Mouse (Mus musculus): ENCODE measurements at regions not wholly inside any gene's neighbourhood (a gene's known extent, or its start where the extent isn't known, plus 50 kb on each side); places are given as distances from the start of the nearest gene placed in this dataset.

DNA sequence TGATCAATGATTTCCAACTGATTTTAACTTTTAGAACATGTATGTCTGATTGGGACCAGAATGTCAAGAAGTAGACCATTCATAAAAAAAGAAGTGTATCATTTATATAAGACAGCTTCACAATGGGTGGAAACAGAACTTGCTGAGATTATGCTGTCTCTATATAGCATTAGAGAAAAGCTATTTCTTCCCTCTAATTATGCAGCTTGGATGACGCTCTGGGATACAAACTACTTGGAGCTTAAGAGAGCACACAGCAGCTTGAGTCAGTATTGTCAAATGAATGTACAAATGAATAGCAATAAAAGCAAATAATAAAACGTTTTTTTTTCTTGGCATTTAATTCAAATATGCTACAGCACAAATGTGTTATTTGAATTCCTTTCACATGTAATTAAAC lies 428.7 kb downstream of the Hace1 start:
- ATAC-seq = no peak
- H3K9ac ChIP-seq = no peak overlapping the region
- H3K4me1 ChIP-seq = no peaks in the 10 kb centered on the region
- no peaks in the 10 kb centered on the region for H3K36me3 ChIP-seq (ENCODE audit: poor library complexity, severe bottlenecking)
- H3K4me2 ChIP-seq = no peak overlapping the region
- no peak overlapping the region for H3K4me3 ChIP-seq
- no peak overlapping the region for H3K27ac ChIP-seq
- no peaks in the 10 kb centered on the region for H3K9me3 ChIP-seq (replicated peaks)
- WGBS = 37% methylated on average over 2 of the region's 2 CpGs
- H3K27me3 ChIP-seq = no peaks in the 10 kb centered on the region

DNA sequence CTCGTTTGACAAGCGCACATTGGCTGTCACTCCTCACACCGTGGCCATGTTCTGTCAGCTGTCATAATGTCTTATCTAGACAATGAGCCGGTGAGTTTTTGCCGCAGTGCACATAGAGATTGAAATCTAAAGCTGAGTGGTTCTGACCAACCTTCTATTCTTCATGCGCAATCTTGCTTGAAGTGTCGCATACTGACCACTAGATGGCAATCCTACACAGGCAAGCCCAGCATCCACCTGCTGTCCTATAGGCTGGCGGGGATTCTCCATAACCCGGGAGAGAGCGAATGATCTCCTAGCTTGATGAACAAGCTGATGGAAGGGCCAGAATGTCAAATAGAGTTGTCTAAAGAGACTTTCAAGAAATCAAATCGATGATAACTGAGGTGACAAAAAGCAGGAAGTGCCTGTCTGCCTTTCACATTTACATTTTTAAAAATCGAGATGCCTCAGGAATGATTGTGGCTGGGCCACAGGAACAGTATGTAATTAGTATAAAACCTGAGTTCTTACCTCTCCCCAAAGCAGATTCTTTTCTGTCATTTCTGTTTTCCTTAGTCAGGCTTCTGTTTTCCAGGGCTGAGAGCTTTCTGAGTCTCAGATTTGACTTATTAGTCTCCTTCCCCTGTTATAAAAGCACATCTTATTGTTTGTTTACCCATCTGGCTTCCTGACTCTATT lies 434.4 kb downstream of the Hace1 start:
- H3K9ac ChIP-seq = no peak overlapping the region
- peak; percentile 90 for ATAC-seq
- no peak overlapping the region for H3K27ac ChIP-seq
- no peak overlapping the region for H3K4me2 ChIP-seq
- H3K36me3 ChIP-seq (ENCODE audit: poor library complexity, severe bottlenecking) = no peaks in the 10 kb centered on the region
- peaks cover 14% of the 10 kb centered on the region for H3K4me1 ChIP-seq
- H3K4me3 ChIP-seq = no peak overlapping the region
- WGBS = 25% methylated on average over 12 of the region's 12 CpGs
- no peaks in the 10 kb centered on the region for H3K27me3 ChIP-seq
- H3K9me3 ChIP-seq (replicated peaks) = no peaks in the 10 kb centered on the region

DNA sequence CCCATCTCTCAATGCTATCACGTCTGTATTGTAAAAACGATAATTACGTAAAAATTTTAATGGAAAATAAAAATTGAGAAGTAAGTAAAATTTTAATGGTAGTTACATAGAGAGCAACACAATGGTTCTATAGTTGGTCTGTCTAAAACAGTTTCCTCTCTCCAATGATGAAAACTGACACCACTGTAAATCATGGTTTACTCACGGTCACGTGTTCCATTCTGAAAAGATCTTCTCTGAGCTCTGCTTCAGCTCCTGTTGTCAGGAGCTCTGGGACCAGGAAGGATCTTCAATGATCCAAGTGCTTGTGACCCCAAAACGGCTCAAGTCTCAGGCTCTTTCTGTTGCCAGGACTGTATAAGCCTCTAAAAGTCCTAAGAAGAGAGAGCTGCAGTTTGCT lies 435.0 kb downstream of the Hace1 start:
- ATAC-seq = no peak
- H3K4me3 ChIP-seq = no peak overlapping the region
- H3K4me1 ChIP-seq = peaks cover 14% of the 10 kb centered on the region
- no peak overlapping the region for H3K4me2 ChIP-seq
- no peaks in the 10 kb centered on the region for H3K9me3 ChIP-seq (replicated peaks)
- no peak overlapping the region for H3K27ac ChIP-seq
- H3K9ac ChIP-seq = no peak overlapping the region
- 76% methylated on average over 6 of the region's 6 CpGs for WGBS
- H3K27me3 ChIP-seq = no peaks in the 10 kb centered on the region
- no peaks in the 10 kb centered on the region for H3K36me3 ChIP-seq (ENCODE audit: poor library complexity, severe bottlenecking)

DNA sequence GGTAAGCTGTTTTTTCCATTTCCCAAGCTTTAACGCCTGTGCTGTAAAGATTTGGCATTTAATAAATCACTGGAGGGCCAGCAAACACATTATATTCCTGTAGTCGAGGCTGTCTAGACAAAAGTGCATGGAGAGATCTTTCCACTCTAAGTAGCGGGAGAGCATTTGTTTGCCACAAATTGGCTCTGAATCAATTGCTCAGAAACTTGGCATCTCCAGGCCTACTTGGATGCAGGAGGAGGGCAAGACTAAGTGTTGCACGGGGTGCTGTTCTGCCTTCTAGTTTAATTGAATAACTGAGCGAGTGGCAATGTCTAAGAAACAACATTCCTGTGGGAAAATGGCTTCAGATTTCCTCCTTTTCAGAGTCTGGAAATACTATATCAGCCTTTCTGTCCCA lies 438.7 kb downstream of the Hace1 start:
- Histone ChIP-seq H3K4me1 (peaks cover 14% of the 10 kb centered on the region), H3K36me3 (ENCODE audit: poor library complexity, severe bottlenecking) (no peaks in the 10 kb centered on the region), H3K27ac (peak overlapping the region; percentile 1; the same call in 1 of the 2 replicates), H3K27me3 (no peaks in the 10 kb centered on the region), H3K4me3 (no peak overlapping the region), H3K9me3 (replicated peaks) (no peaks in the 10 kb centered on the region), H3K9ac (no peak overlapping the region), H3K4me2 (no peak overlapping the region)
- 37% methylated on average over 5 of the region's 5 CpGs for WGBS
- ATAC-seq = peak; percentile 76; the same call in 1 of the 2 replicates

DNA sequence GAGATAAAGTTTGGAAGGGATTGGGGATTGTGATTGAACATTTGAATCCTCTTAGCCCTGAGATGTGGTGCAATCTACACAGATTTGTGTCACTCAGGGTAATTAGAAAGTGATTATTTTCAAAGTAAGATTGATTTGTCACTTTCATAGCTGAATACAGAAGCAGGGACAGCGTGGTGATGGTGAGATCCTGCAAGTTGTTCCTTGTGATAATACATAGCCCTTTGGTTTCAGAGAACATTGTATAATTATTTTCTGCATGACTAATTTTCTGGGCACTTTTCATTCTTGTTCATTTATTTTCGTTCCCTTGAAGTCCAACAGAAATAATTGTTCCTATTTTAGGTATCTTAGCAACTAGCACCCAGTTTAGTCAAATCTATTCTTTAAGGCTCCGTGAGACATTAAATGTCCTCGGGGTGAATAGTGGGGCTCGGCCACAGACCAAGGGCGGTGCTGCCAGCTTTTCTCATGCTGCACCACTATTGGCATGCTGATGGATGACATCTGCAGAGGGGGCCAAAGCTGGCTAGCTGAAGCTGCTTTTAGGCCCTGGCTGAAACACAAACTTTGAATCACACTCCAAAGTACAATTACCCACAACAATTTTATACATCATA lies 468.0 kb downstream of the Hace1 start:
- Histone ChIP-seq H3K4me2 (no peak overlapping the region), H3K4me1 (peaks cover 31% of the 10 kb centered on the region), H3K4me3 (no peak overlapping the region), H3K9ac (no peak overlapping the region), H3K27ac (peak overlapping the region; percentile 54; the same call in 1 of the 2 replicates), H3K36me3 (ENCODE audit: poor library complexity, severe bottlenecking) (no peaks in the 10 kb centered on the region), H3K9me3 (replicated peaks) (no peaks in the 10 kb centered on the region), H3K27me3 (no peaks in the 10 kb centered on the region)
- WGBS = 9% methylated on average over 6 of the region's 6 CpGs
- peak; percentile 91 for ATAC-seq

DNA sequence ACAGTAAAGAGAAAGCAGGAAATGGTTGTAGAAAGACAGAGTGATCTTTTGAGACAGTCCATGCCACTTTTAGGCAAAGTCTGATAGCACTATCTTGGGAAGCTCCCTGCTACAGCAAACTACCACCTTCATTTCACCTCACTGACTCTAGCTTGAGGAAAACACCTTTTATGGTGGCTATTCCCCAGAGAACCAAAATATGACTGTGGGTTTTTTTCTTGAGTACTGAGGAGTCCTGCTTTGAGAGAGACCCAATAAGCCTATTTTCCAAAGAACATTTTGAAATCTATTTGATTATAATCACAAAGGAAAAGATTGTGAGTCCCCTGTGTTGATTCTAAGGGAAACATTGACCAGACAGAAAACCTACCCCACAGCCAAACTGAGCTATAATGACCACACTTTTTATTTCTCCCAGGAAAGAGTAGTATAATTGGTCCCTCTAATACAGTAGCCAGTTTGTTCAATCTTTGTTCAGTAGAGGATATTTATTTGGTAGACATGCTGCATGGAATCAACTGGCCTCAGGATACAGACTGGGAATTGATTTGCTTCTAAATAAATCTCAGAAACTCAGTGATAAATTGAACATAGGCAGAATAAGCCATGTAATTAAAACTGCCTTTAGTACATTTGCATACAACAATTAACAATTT lies 468.6 kb downstream of the Hace1 start:
- no peak overlapping the region for H3K4me2 ChIP-seq
- no peaks in the 10 kb centered on the region for H3K9me3 ChIP-seq (replicated peaks)
- peak overlapping the region; percentile 54 for H3K27ac ChIP-seq
- H3K9ac ChIP-seq = no peak overlapping the region
- no peaks in the 10 kb centered on the region for H3K27me3 ChIP-seq
- no peak overlapping the region for H3K4me3 ChIP-seq
- peak; percentile 67; the same call in 1 of the 2 replicates for ATAC-seq
- H3K4me1 ChIP-seq = peaks cover 31% of the 10 kb centered on the region
- no peaks in the 10 kb centered on the region for H3K36me3 ChIP-seq (ENCODE audit: poor library complexity, severe bottlenecking)

DNA sequence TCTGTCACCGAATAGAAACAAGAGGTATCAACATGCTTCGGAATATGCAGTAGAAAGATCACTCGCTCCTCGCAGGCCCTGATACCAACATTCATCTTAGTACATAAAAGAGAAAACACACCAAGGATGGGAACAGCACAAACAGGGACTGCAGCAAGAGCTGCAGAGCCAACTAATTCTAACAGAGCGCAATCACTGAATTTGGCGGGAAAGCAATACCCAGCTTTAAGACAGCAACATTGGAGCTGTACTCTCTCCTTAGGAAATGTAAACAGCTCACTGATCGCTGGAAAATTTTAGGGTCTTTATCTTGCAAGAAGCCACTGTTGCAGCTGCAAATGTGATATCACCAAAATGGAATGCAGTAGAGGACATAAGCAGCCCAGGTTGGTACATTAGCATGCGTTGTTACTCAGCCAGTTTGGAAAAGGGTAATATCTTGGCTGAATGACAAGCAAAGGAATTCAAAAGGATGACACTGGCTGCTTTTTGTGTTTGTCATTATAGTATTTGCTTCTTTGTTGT lies 469.3 kb downstream of the Hace1 start:
- 62% methylated on average over 8 of the region's 8 CpGs for WGBS
- peak overlapping the region; percentile 49 for H3K27ac ChIP-seq
- peaks cover 31% of the 10 kb centered on the region for H3K4me1 ChIP-seq
- no peak overlapping the region for H3K4me2 ChIP-seq
- peak; percentile 60 for ATAC-seq
- no peaks in the 10 kb centered on the region for H3K9me3 ChIP-seq (replicated peaks)
- H3K9ac ChIP-seq = no peak overlapping the region
- no peaks in the 10 kb centered on the region for H3K27me3 ChIP-seq
- no peak overlapping the region for H3K4me3 ChIP-seq
- no peaks in the 10 kb centered on the region for H3K36me3 ChIP-seq (ENCODE audit: poor library complexity, severe bottlenecking)

DNA sequence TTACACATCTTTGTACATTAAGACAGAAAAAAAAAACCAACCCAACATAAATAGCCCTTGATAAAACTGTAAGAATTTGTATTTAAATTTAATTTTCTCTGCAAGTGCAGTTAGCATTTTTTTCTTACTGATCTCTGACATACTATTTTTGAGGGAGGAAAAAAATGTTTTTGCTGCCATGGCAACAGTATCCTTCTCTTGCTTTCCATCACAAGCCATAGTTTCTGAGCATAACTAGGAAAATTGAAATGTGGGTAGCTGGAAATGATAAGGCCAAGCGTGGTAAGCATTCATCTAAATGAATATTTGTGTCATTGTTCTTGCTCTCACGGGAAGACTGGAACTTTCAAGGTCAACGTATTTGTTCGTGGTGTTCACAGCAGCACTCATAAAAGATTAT lies 470.0 kb downstream of the Hace1 start:
- no peak overlapping the region for H3K4me3 ChIP-seq
- no peaks in the 10 kb centered on the region for H3K27me3 ChIP-seq
- 0 out of 2 replicates have a peak overlapping the region, but pooled peaks have one; percentile 21 for H3K27ac ChIP-seq
- no peak overlapping the region for H3K4me2 ChIP-seq
- 28% methylated on average over 4 of the region's 4 CpGs for WGBS
- H3K36me3 ChIP-seq (ENCODE audit: poor library complexity, severe bottlenecking) = no peaks in the 10 kb centered on the region
- H3K9ac ChIP-seq = no peak overlapping the region
- H3K4me1 ChIP-seq = peaks cover 31% of the 10 kb centered on the region
- no peak for ATAC-seq
- no peaks in the 10 kb centered on the region for H3K9me3 ChIP-seq (replicated peaks)

DNA sequence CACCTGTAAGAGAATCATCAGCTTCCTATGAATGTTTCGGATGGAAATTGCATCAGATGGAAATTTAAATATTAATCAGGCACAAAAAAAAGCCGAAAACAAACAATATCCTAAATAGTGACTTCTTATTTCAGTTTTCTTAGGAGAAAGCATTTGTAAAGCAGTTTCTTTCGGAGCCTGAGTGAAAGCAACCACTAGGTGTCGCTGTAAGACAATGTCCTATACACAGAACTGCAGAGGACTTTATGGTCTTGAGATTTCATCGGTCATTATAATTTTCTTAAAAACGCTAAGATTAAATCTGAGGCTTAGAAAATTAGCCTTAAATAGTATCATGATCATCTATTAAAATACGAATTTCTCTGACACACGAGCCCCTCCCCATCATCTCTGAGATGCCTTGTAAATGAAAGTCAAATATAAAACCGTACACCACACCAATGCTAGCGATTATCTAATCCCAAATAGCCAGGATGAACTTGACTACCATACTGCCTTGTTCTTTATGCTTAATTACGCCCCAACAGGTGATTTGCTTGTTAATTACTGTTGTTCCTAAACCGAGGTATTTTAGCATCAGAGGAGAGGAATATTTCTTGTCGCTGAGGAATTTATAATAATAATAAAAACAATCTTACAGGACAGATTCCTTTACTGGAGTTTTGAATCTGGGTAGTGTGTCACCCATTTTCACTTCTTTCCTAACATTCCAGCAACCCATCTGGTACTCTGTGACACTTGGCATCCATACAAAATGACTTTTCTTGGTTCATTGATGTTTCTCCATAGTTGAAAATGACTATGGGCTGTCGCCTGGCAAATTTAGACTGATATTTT lies 480.0 kb downstream of the Hace1 start:
- Histone ChIP-seq H3K36me3 (ENCODE audit: poor library complexity, severe bottlenecking) (no peaks in the 10 kb centered on the region), H3K27ac (no peak overlapping the region), H3K9ac (no peak overlapping the region), H3K4me3 (no peak overlapping the region), H3K9me3 (replicated peaks) (0 out of 2 replicates have a peak, but pooled peaks cover 2% of the 10 kb centered on the region), H3K27me3 (no peaks in the 10 kb centered on the region), H3K4me1 (no peaks in the 10 kb centered on the region), H3K4me2 (no peak overlapping the region)
- peak; percentile 82 for ATAC-seq
- WGBS = 31% methylated on average over 14 of the region's 14 CpGs

DNA sequence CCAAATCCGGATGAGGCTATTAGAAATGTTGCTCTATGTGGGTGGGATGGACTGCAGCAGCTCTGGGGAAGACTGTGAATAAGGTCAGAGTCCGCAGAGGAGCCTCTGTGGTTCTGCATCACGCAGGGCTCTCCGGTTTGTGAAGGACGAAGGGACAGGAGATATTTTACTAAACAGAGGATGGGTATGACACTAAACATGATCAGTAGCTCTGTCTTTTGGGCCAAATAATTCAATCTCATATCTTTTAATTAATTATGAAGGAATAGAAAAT lies 480.5 kb downstream of the Hace1 start:
- H3K4me3 ChIP-seq = no peak overlapping the region
- ATAC-seq = peak; percentile 20; the same call in 1 of the 2 replicates
- no peaks in the 10 kb centered on the region for H3K4me1 ChIP-seq
- WGBS = 81% methylated on average over 5 of the region's 5 CpGs
- H3K9ac ChIP-seq = no peak overlapping the region
- H3K27me3 ChIP-seq = no peaks in the 10 kb centered on the region
- no peak overlapping the region for H3K4me2 ChIP-seq
- H3K36me3 ChIP-seq (ENCODE audit: poor library complexity, severe bottlenecking) = no peaks in the 10 kb centered on the region
- 0 out of 2 replicates have a peak, but pooled peaks cover 2% of the 10 kb centered on the region for H3K9me3 ChIP-seq (replicated peaks)
- no peak overlapping the region for H3K27ac ChIP-seq

DNA sequence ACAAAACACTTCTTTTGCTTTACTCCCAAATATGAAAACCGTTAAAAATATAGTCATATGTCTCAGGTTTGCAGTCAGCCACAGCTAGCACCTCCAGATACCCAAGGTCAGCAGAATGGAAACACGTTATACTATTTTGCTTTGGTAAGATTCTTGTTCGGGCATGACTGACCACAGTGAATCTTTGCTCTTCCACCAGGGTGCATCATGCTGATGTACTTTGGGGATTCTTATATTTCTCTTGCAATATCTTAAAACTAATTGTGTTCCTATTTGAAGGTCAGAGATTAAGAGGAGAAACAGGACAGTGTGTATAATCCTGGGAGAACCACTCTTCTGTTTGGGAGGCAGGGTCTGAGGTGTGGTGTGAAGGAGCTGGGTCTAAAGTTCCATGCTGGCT lies 481.7 kb downstream of the Hace1 start:
- Histone ChIP-seq H3K27ac (no peak overlapping the region), H3K4me1 (no peaks in the 10 kb centered on the region), H3K4me2 (no peak overlapping the region), H3K36me3 (ENCODE audit: poor library complexity, severe bottlenecking) (no peaks in the 10 kb centered on the region), H3K27me3 (no peaks in the 10 kb centered on the region), H3K9me3 (replicated peaks) (0 out of 2 replicates have a peak, but pooled peaks cover 2% of the 10 kb centered on the region), H3K9ac (no peak overlapping the region), H3K4me3 (no peak overlapping the region)
- ATAC-seq = no peak
- 83% methylated on average over 3 of the region's 3 CpGs for WGBS

DNA sequence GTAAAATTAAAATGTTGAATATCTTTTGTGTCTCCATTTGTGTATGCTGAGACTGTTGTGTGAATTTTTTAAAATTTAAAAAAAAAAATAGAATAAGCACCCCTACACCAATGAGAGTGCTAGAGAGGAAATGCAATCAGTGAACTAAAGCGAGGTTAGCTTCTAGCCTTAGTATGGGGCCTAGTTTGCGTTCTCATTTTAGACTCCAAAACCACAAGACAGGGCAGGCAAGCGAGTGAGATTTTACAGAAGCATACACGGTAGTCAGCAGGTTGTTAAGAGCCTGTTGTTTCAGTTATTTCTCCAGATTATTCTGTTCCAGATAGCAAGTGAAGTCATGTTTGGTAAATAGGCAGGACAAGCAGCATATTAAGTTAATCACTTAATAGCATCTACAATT lies 486.2 kb downstream of the Hace1 start:
- H3K4me2 ChIP-seq = no peak overlapping the region
- WGBS = 92% methylated on average over 4 of the region's 4 CpGs
- H3K4me3 ChIP-seq = no peak overlapping the region
- no peaks in the 10 kb centered on the region for H3K4me1 ChIP-seq
- no peaks in the 10 kb centered on the region for H3K27me3 ChIP-seq
- ATAC-seq = no peak
- no peaks in the 10 kb centered on the region for H3K9me3 ChIP-seq (replicated peaks)
- H3K27ac ChIP-seq = no peak overlapping the region
- H3K9ac ChIP-seq = no peak overlapping the region
- H3K36me3 ChIP-seq (ENCODE audit: poor library complexity, severe bottlenecking) = no peaks in the 10 kb centered on the region

Measured in forebrain, embryonic 13.5 days (tissue).